Mouse (Mus musculus) CD8-positive naive resting alpha-beta T cell, adult 2 months (primary cell): ENCODE measurements around the gene Lsm7.

Experiments
- DNase-seq, 2 experiments: peaks; one replicate each; pipeline ENCODE4 v3.0.0; 2022; ENCODE audit warnings: low read depth in 2 of 2, low spot score in 2 of 2

Gene Lsm7

GRCm38 (mm10) chr10:80854913-80855748 is at the start of gene Lsm7, which contains the start of gene Sppl2b:
Gene Lsm7 (minus strand): TSS chr10:80855209.
Gene Sppl2b (plus strand): TSS chr10:80855275.
- DNase-seq = peak; percentile 96 to 98

- no peak for DNase-seq
Observed at GRCm38 (mm10) chr10:80904709-80905108, 49.7 kb upstream of the Lsm7 start.

- no peak for DNase-seq
Observed at GRCm38 (mm10) chr10:80904004-80904693, 49.1 kb upstream of the Lsm7 start.

GRCm38 (mm10) chr10:80903282-80903681 is 48.3 kb upstream of the Lsm7 start:
- DNase-seq = no peak

- no peak for DNase-seq
Observed at GRCm38 (mm10) chr10:80902273-80902940, 47.4 kb upstream of the Lsm7 start.

GRCm38 (mm10) chr10:80901409-80902272 is 46.6 kb upstream of the Lsm7 start:
- no peak for DNase-seq

- peak; percentile 93 to 95 for DNase-seq
Observed at GRCm38 (mm10) chr10:80900318-80901247, 45.6 kb upstream of the Lsm7 start, which contains the start of gene Timm13. Gene Timm13 (minus strand): TSS chr10:80900969.

- no peak for DNase-seq
Observed at GRCm38 (mm10) chr10:80899591-80900317, 44.7 kb upstream of the Lsm7 start.

GRCm38 (mm10) chr10:80899074-80899473 is 44.1 kb upstream of the Lsm7 start:
- no peak for DNase-seq

- no peak for DNase-seq
Observed at GRCm38 (mm10) chr10:80897861-80898510, 43.0 kb upstream of the Lsm7 start.

GRCm38 (mm10) chr10:80896581-80897485 is 41.8 kb upstream of the Lsm7 start:
- DNase-seq = no peak

GRCm38 (mm10) chr10:80895697-80896096 is 40.7 kb upstream of the Lsm7 start:
- DNase-seq = no peak

GRCm38 (mm10) chr10:80895100-80895499 is 40.1 kb upstream of the Lsm7 start:
- no peak for DNase-seq

GRCm38 (mm10) chr10:80887181-80887580 is 32.2 kb upstream of the Lsm7 start:
- no peak for DNase-seq

- peak; percentile 82 to 85 for DNase-seq
Observed at GRCm38 (mm10) chr10:80881301-80881700, 26.3 kb upstream of the Lsm7 start.

- DNase-seq = no peak
Observed at GRCm38 (mm10) chr10:80880901-80881300, 25.9 kb upstream of the Lsm7 start.

GRCm38 (mm10) chr10:80880131-80880641 is 25.2 kb upstream of the Lsm7 start:
- DNase-seq = peak; percentile 43 to 60
